Mouse (Mus musculus) megakaryocyte, adult 5-6 weeks (primary cell): ENCODE data around the gene Slc17a4. TPM values are rescaled to one million over a fixed set of nuclear protein-coding genes. Genes with fewer than 3 reads are reported as not detected.

Experiments
- ATAC-seq: 2 replicates; pipeline ENCODE4 v1.8.0; 2016; ENCODE audit warnings: mild to moderate bottlenecking, inconsistent platforms; ENCODE audit not compliant: poor library complexity, severe bottlenecking
- total RNA-seq, 2 experiments: library from RNA; stranded (forward) in 1 of 2; stranded (reverse) in 1 of 2; fragments of 153-499, 151-499 nt in 1 of 2; fragments of 221-1000, 200-1000 nt in 1 of 2; gene quantifications; 2 replicates each; pipeline versions ENCODE4 v1.2.3 to v1.2.4; 2015 to 2017

Gene Slc17a4
- total RNA-seq, 2 experiments from 2014 or later, result not detected

- ATAC-seq, result no peak
Measured at GRCm38 (mm10) chr13:23893269-23893593, 21.6 kb downstream of the Slc17a4 start.

- no peak for ATAC-seq
Measured at GRCm38 (mm10) chr13:23892592-23893268, 22.1 kb downstream of the Slc17a4 start.

DNA sequence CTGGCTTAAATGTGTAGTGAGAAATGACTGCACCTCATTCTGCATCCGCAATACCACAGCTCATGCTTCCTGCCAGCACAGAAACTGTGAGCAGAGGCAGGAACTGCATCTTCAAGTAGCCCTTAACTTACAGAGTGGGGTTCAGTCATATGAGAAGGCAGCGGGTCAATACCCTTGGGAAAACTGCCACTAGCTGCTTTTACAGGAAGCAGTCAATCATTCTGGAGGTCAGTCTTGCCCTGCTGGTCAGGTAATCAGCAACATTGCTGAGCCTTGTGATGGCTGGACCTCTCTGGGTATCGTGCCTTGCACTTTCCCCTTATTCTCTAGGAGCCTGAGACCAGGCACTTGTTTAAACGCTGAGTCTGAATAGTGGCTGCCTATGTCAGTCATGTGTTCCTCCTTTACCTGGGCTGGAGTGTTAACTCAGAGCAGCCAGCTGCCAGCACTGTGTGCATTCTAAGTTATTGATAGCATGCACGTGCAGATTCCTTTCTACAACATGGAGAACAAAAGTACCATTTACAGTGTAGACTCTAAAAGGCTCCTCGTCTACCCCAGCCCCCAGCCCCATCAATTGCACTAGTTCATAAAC lies 25.7 kb downstream of the Slc17a4 start:
- no peak for ATAC-seq

DNA sequence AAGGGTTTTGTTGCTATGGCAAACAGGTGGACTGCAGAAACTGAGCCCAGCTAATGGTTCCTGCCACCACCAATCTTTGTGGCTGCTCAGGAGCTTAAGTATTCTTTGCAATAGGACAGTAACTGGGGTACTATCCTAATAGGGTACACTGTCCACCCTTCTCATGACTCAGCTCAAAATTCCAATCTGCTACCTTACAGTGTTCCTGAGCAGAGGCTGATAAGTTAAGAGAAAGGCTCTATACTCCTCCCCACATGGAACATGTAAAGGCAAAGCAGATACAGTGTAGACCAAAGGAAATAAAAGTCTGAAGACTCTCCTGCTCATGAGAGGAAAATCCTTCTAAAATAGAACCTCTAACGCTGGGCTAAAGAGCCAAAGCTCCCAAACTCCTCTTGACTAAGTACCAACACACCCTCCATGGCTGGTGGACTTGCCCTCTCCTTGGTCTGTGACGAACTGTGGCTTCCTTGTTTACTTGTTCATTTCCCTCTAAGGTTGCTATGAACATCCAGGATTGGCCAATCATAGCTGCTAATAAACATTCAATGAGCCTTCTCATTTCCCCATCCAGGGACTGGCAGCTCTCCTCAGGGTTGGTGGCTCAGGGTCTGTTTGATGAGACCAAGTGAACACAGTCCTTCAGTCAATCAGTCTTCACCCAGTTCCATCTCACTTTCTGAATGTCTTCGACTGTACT lies 27.6 kb downstream of the Slc17a4 start:
- ATAC-seq, result peak; percentile 57

DNA sequence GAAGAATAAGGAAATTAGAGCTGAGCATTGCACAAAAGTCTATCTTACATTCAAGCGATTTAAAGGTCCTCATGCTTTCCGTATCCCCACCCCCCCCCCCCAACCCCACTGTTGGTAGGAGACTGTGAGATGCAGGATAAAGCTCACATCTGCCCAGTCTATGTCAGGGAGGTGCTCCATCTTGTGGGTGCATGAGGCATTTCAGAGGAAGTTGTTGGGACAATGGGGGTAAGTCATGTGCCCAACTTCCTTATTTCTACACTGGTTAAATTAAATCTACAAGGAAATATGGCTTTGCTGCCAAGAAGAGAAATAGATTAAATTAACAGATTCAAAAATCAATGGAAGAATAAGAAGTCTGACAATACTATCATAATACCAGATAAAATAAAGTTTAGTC lies 29.3 kb downstream of the Slc17a4 start:
- peak; percentile 93 for ATAC-seq

GRCm38 (mm10) chr13:23879636-23880035 lies 35.2 kb downstream of the Slc17a4 start:
- ATAC-seq, result peak; percentile 90

DNA sequence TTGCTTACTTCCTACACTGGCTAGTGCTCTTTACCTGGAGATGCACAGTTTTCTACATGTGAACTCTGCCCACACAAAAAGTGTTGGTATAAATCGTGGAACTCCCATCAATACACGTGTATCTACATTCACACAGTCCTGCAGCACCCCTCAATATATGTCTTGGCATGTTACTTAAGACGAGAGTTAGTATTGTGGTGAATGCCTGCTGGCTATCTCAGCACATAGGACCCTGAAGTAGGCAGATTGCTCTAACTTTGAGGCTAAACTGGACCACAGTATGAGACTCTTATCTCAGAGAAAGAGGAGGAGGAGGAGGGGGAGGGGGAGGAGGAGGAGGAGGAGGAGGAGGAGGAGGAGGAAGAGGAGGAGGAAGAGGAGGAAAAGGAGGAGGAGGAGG lies 35.7 kb downstream of the Slc17a4 start:
- no peak for ATAC-seq

DNA sequence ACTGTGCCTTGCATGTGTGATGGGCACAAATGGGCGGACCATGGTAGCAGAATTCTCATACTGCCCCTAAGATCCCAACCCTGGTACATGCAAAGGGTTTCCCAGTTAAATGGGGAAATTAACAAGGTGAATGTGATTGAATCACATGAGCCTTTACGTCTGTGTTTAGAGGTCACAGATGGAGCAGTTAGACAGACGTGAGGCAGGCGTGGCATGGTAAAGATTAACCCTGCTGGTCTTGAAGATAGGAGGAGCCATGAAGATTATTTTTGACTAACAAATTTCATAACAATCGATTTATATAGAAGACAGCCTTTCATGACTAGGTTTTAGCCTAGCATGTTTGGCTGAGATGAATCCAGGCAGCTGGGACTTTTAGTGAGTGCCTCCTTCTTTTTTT lies 41.7 kb downstream of the Slc17a4 start:
- ATAC-seq, result no peak

DNA sequence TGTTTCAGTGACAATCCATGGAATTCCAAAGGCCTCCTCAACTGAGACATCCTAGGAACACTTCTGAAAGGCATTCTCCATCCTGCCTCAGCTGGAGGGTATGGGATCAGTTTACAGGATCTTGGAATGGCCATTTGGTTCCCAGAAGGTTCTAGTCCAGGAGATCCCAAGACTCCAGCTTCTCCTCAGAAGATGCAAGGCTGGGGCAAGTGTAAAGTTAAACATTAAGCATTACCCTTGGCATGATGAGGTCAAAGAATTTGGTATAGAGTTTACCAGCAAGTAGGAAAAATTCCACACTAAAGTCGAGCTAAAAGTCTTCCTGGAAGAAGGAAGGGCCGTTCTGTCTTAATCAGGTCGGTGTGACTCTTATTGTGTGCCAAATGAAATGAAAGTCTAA lies 44.8 kb downstream of the Slc17a4 start:
- no peak for ATAC-seq

DNA sequence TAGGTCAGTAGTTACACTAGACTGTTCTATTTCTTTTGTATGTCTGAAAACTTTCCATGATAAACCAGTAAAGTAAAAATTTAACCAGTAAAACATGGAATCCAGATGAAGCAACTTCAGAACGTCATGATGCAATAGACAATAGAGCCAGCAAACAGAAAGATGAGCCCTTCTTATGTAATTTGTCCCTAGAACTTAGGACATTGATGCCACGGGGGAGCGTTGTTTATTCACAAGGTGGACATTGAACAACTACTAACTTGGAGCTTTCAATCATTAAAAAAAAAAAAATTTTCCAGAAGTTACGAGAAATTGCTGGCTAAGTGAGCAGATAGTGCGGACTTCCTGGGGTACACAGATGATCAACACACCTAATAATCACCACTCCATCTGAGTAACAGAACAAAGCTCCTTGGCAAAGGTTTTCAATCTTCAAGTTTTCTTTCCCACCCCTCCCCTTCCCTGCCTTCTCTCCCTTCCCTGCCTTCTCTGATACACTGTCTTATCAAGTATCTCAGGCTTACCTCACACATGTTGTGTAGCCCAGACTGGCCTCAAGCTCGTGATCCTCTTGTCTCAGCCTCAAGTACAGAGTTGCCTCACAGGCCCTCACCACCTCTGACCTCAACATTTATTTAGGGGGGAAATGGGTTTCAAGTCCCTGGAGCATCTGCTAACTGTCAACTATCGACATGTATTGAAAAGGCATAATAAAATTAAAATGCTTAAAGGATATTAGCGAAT lies 45.8 kb downstream of the Slc17a4 start:
- no peak for ATAC-seq

DNA sequence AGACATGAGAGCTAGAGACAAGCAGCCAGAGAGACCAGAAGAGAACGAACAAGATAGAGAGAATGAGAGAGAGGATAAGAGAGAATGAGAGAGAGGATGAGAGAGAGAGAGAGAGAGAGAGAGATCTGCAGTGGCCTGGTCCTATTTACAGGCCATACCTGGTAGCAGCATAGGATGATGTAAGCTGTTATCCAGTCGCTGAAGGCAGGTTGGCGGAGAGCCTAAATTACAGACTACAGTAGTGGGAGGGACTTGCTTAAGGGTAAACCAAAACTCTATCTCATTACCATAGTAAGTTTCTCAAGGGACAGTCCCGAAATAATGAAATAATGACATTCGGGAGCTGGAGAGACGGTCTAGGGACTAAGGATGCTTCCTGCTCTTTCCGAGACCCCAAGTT lies 47.4 kb downstream of the Slc17a4 start, which contains the start of gene Slc17a1:
Slc17a1 (plus strand) TSS at position 346 of the 400 bp plus-strand sequence.
- ATAC-seq, result no peak

- no peak for ATAC-seq
Measured at GRCm38 (mm10) chr13:23867000-23867399, 47.8 kb downstream of the Slc17a4 start.

DNA sequence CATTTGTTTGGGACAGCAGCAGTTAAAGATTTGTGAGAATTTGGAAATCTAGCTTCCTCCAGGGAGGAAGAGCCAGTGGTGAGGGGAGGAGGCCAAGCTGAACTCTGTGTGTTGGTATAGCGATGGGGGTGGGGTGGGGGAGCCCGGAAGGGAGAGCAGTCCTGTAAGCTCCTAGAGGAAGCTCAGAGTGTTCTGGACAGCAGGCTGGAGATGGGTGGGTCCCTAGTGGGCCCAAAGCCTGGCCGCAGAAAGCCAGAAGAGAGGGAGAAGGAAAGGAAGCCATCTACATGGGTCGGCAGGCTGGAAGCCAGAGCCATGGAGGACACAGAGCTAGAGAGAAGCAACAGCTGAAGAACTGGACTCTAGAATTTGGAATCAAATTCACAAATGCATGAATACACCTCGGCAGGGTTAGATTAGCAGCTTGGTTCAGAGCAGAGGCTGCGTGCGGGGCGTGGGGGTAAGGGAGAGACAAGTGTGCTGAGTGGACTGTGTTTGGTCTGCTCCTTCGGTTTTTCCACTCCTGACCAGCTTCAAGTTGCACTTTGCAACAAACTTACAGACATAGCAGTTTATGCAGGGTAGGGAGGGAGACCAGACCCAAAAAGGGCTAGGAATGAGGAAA lies 48.6 kb downstream of the Slc17a4 start:
- no peak for ATAC-seq

DNA sequence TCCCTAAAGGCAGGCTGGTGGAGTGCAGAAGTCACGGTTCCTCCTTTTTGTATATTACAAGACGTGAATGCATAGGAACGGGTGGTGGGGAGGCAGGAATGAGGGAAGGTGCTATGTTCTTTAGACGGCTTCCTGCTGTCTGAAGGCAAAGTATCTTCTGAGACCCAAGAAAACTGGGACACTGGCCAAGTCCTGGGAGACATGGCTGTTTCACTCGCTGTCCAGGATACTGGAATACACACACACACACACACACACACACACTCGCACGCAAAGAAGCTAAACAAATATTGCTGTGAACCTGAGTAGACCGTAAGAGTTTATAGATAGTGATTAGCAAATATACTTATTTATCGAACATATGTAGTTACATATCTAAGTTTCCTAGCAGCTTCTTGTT lies 50.1 kb downstream of the Slc17a4 start:
- no peak for ATAC-seq

- ATAC-seq, result no peak
Measured at GRCm38 (mm10) chr13:23861815-23862214, 53.0 kb downstream of the Slc17a4 start.

DNA sequence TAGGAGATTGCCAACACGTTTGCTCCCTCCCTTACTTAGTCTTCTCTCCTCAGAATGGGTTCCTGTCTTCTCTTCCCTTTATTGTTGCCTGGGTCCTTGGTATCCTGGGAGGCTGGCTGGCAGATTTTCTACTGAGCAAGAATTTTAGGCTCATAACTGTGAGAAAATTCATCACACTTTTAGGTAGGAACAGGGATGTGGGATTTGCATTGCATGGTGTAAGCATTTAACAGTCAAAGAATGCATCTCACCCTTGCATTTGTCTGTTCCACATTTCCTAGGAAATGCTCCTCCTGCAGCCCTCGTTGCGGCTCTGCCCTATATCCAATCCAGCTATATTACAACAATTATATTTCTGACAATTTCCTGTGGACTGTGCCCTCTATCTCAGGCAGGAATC lies 58.4 kb downstream of the Slc17a4 start:
- no peak for ATAC-seq

DNA sequence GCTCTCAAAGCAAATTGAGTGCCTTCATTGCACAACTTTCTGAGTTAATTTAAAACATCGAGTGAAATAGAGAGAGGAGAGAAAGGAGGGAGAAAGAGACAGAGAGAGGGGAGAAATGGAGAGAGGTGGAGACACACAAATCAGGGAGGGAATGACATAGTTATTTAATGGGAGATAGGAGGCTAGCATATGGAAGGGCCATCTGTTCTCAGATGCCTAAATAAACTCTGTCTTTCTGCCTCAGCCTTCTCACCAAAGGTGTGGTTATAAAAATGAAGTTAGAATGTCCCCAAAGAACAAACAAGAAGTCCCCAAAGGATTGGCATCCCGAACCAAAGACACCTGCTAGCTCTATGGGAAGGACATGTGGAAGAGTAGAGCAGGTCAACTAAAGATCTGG lies 65.5 kb downstream of the Slc17a4 start:
- no peak for ATAC-seq
